Mouse (Mus musculus) ES-E14 (cell line): Measurements from ENCODE around the gene Pacrg. TPM values are rescaled to one million over a fixed set of nuclear protein-coding genes. Genes with fewer than 3 reads are reported as not detected.

Experiments used
- DNase-seq: peaks from one replicate; pipeline ENCODE4 v3.0.0-alpha.2; 2013; ENCODE audit warnings: low read depth, low spot score
- H3K27ac ChIP-seq: 2 replicates; pipeline ENCODE4 v1.5.1; 2012; ENCODE audit warnings: low read depth, mild to moderate bottlenecking, low read length, moderate library complexity, mixed read lengths; ENCODE audit not compliant: poor library complexity, insufficient read depth, severe bottlenecking
- H3K36me3 ChIP-seq: 2 replicates; pipeline ENCODE4 v1.6.1; 2012; ENCODE audit warnings: mild to moderate bottlenecking, low read length, moderate library complexity, mixed read lengths; ENCODE audit not compliant: control insufficient read depth, poor library complexity, insufficient read depth, severe bottlenecking
- H3K4me1 ChIP-seq, 2 experiments: fragments of 150-350 bp in 1 of 2; sonication (generic) in 1 of 2; 2 replicates each; pipeline ENCODE4 v1.6.1; 2012; ENCODE audit warnings: low read length in 2 of 2, mild to moderate bottlenecking in 1 of 2, mixed read lengths in 1 of 2; ENCODE audit not compliant: control insufficient read depth in 2 of 2, insufficient read depth in 2 of 2, poor library complexity in 1 of 2
- H3K4me3 ChIP-seq, 2 experiments: fragments of 150-350 bp in 1 of 2; sonication (generic) in 1 of 2; 2 replicates each; pipeline ENCODE4 v1.5.1; 2012; ENCODE audit warnings: low read length in 2 of 2, low read depth in 1 of 2, mild to moderate bottlenecking in 1 of 2, mixed read lengths in 1 of 2; ENCODE audit not compliant: insufficient read depth in 1 of 2, poor library complexity in 1 of 2, severe bottlenecking in 1 of 2
- H3K9ac ChIP-seq: 2 replicates; pipeline ENCODE4 v1.6.1; 2012; ENCODE audit warnings: low read depth, mild to moderate bottlenecking, low read length, mixed read lengths; ENCODE audit not compliant: poor library complexity, insufficient read depth, severe bottlenecking
- H3K9me3 ChIP-seq: fragments of 150-350 bp; sonication (generic); 2 replicates; pipeline ENCODE4 v1.6.1; 2012; ENCODE audit warnings: low read depth, mild to moderate bottlenecking, low read length; ENCODE audit not compliant: control insufficient read depth, insufficient read depth
- CHD2 ChIP-seq: IDR thresholded peaks from 2 replicates; pipeline ENCODE4 v1.6.1; 2014; ENCODE audit warnings: mild to moderate bottlenecking, low read depth, low read length, inconsistent platforms
- HCFC1 ChIP-seq: IDR thresholded peaks from 2 replicates; pipeline ENCODE4 v1.6.1; 2012; ENCODE audit warnings: low read length, inconsistent platforms, borderline replicate concordance; ENCODE audit not compliant: insufficient read depth
- MAFK ChIP-seq: IDR thresholded peaks from 2 replicates; pipeline ENCODE4 v1.6.1; 2014; ENCODE audit warnings: mild to moderate bottlenecking, low read depth, low read length, inconsistent platforms; ENCODE audit not compliant: insufficient read depth
- ZC3H11A ChIP-seq: IDR thresholded peaks from 2 replicates; pipeline ENCODE4 v1.6.1; 2012; ENCODE audit warnings: low read depth, mild to moderate bottlenecking, inconsistent platforms, low read length, borderline replicate concordance
- ZNF384 ChIP-seq: IDR thresholded peaks from 2 replicates; pipeline ENCODE4 v1.6.1; 2012; ENCODE audit warnings: low read depth, low read length, inconsistent platforms
- in situ Hi-C, 2 experiments: fragments of 600-800 bp; cut with MboI; formaldehyde crosslinking; loops; one replicate each; pipeline ENCODE4 v1.15.1; 2025; ENCODE audit warnings: low sequenced_read_pairs in 2 of 2, inconsistent platforms in 1 of 2; ENCODE audit not compliant: unreplicated experiment in 2 of 2
- total RNA-seq: library from RNA; depleted of rRNA; stranded (reverse); fragments of 300-350 nt; gene quantifications from 2 replicates; pipeline ENCODE4 v1.2.3, GENCODE M21; 2012

Pacrg gene
- total RNA-seq, 1 experiment, result 0.27 TPM

DNA sequence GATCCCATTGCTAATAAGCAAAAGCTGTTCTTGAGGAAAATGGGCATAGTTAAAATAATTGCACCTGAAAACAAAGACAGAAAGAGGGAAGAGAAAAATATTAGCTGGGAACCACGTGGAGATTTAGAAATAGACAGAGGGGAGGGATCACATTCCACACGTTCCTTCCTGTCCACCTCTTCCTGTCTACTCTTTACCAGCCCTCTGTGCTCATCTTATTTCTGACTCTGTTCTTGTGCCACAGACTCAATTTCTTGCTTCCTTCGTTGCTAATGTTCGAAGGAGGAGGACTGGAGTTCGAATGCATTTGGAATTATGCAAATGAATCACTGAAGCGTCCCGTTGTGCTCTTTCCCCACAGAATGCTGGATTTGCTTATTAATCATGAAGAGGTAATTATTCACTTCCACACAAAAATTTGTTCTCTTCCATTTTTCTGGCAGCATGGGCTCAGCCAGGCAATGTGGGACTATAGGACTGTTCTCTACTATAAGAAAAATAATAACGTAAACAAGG, 204.1 kb downstream of the Pacrg start:
- H3K4me3 ChIP-seq, result no peak overlapping the region
- in situ Hi-C loops, result no loop called here
- 0 out of 4 replicates have a peak, but pooled peaks cover 0 to under 1% of the 10 kb centered on the region in 2 experiments for H3K4me1 ChIP-seq
- no peaks in the 10 kb centered on the region for H3K9me3 ChIP-seq
- no peak for DNase-seq
- TF ChIP-seq HCFC1 (no peak), CHD2 (no peak), MAFK (no peak), ZC3H11A (no peak), ZNF384 (no peak)
- no peak overlapping the region for H3K27ac ChIP-seq
- H3K9ac ChIP-seq, result no peak overlapping the region
- H3K36me3 ChIP-seq, result no peaks in the 10 kb centered on the region

DNA sequence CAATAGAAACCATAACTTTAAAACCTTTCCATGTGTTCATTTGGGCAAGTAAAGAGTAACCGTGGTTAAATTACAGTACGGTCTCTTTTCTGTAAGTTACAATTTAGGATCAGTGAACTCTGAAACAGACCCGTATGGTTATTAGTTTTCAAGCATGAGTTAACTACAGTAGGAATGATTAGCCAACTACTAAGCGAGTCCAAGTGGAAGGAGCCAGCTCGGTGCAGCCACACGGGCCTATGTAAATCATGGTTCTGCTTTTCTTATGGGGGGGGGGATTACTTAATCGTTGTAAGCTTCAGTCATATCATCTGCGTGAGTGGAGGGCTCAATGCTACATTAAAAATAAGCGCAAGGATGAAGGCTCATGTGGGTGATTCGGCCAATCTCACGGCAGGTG, 204.6 kb downstream of the Pacrg start:
- H3K27ac ChIP-seq, result no peak overlapping the region
- TF ChIP-seq MAFK, result no peak
- TF ChIP-seq ZC3H11A, result no peak
- no peak for TF ChIP-seq HCFC1
- TF ChIP-seq ZNF384, result no peak
- TF ChIP-seq CHD2, result no peak
- H3K9ac ChIP-seq, result no peak overlapping the region
- no peak overlapping the region for H3K4me3 ChIP-seq
- in situ Hi-C loops, result no loop called here
- H3K36me3 ChIP-seq, result no peaks in the 10 kb centered on the region
- peaks cover 3 to 4% of the 10 kb centered on the region in 2 experiments; a peak in 1 of 4 replicates for H3K4me1 ChIP-seq
- DNase-seq, result no peak
- H3K9me3 ChIP-seq, result no peaks in the 10 kb centered on the region

DNA sequence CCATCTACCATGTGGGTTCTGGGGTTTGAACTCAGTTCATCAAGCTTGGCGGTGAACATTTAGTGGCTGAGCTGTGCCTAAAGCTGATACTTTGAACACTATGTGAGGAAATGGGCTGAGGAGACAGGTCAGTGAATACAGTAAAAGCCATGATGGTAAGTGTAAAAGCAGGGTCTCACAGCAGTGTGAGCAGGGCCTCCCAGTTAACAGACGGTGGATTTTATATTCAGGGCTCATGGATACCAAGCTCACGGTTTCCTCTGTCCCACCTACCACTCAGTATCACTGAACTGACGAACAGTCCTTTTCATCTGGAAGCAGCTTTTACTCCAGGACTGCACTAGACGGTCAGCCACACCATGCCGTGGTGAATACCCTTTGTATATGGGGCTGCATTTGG, 205.1 kb downstream of the Pacrg start:
- no peaks in the 10 kb centered on the region for H3K9me3 ChIP-seq
- TF ChIP-seq HCFC1, result no peak
- no peak for TF ChIP-seq CHD2
- TF ChIP-seq MAFK, result no peak
- no peak for TF ChIP-seq ZC3H11A
- TF ChIP-seq ZNF384, result no peak
- in situ Hi-C loops, result no loop called here
- no peaks in the 10 kb centered on the region for H3K36me3 ChIP-seq
- peaks cover 3 to 5% of the 10 kb centered on the region in 2 experiments; a peak in 1 of 4 replicates for H3K4me1 ChIP-seq
- no peak overlapping the region for H3K4me3 ChIP-seq
- no peak overlapping the region for H3K9ac ChIP-seq
- no peak for DNase-seq
- H3K27ac ChIP-seq, result no peak overlapping the region

- Histone ChIP-seq H3K9ac (no peak overlapping the region), H3K27ac (no peak overlapping the region), H3K9me3 (no peaks in the 10 kb centered on the region), H3K4me1 (peaks cover 3 to 8% of the 10 kb centered on the region in 2 experiments; a peak in 1 of 4 replicates), H3K4me3 (no peak overlapping the region), H3K36me3 (no peaks in the 10 kb centered on the region)
- in situ Hi-C loops, result no loop called here
- TF ChIP-seq MAFK (no peak), ZNF384 (no peak)
- DNase-seq, result no peak
Observed at GRCm38 (mm10) chr17:10633769-10634168, 206.3 kb downstream of the Pacrg start.

DNA sequence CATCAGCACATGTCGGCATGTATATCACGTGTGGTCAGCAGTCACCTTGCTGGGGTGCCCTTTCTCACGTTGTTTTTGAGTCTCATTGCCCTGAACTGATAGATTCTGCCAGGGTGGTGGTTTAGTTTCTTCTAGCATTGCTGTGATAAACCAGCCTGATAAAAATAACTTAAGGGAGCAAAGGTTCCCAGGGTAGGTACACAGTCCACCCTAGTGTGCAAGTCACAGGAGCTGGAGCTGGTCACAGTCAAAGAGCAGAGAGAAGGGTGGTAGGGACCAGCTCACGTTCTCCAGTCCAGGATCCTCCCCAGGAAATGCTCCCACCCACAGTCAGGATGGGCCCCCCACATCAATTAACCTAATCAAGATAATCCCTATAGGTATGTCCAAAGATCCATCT, 211.9 kb downstream of the Pacrg start:
- no peaks in the 10 kb centered on the region for H3K36me3 ChIP-seq
- H3K9me3 ChIP-seq, result no peaks in the 10 kb centered on the region

More for the DNA sequence above, 211.9 kb downstream of the Pacrg start:
- Histone ChIP-seq H3K27ac (no peak overlapping the region), H3K4me3 (no peak overlapping the region), H3K4me1 (peaks cover 7 to 13% of the 10 kb centered on the region in 2 experiments; a peak in 3 of 4 replicates), H3K9ac (no peak overlapping the region)
- no peak for DNase-seq
- TF ChIP-seq ZNF384 (no peak), HCFC1 (no peak)
- in situ Hi-C loops, result no loop called here
